Mouse (Mus musculus) embryo, embryonic 9.5 days (tissue): ENCODE results near the gene Ormdl3.

Source experiments
- DNase-seq: peaks from one replicate; pipeline ENCODE4 v3.0.0-alpha.2; 2017; ENCODE audit errors: extremely low spot score

Gene Ormdl3

GRCm38 (mm10) chr11:98588833-98589281 lies 1.7 kb upstream of the Ormdl3 start:
- DNase-seq, result no peak

GRCm38 (mm10) chr11:98587684-98588546 lies 747 bp upstream of the Ormdl3 start:
- DNase-seq, result peak; percentile 81

GRCm38 (mm10) chr11:98586087-98586891 lies 879 bp downstream of the Ormdl3 start:
- DNase-seq, result no peak

GRCm38 (mm10) chr11:98584629-98585177 lies 2.5 kb downstream of the Ormdl3 start:
- no peak for DNase-seq

GRCm38 (mm10) chr11:98584146-98584545 lies 3.0 kb downstream of the Ormdl3 start:
- DNase-seq, result no peak

- DNase-seq, result no peak
Measured at GRCm38 (mm10) chr11:98583571-98583970, 3.6 kb downstream of the Ormdl3 start.

- no peak for DNase-seq
Measured at GRCm38 (mm10) chr11:98583265-98583552, 4.0 kb downstream of the Ormdl3 start.

GRCm38 (mm10) chr11:98582551-98583264 lies 4.5 kb downstream of the Ormdl3 start:
- no peak for DNase-seq

GRCm38 (mm10) chr11:98582030-98582388 lies 5.2 kb downstream of the Ormdl3 start:
- no peak for DNase-seq

- no peak for DNase-seq
Measured at GRCm38 (mm10) chr11:98581286-98582029, 5.7 kb downstream of the Ormdl3 start.

GRCm38 (mm10) chr11:98580301-98581121 lies 6.7 kb downstream of the Ormdl3 start:
- no peak for DNase-seq

GRCm38 (mm10) chr11:98577776-98578175 lies 9.4 kb downstream of the Ormdl3 start:
- no peak for DNase-seq

- no peak for DNase-seq
Measured at GRCm38 (mm10) chr11:98569461-98569860, 17.7 kb downstream of the Ormdl3 start.

- no peak for DNase-seq
Measured at GRCm38 (mm10) chr11:98568326-98568725, 18.8 kb downstream of the Ormdl3 start.

GRCm38 (mm10) chr11:98563921-98564414 lies 23.2 kb downstream of the Ormdl3 start:
- DNase-seq, result no peak

- no peak for DNase-seq
Measured at GRCm38 (mm10) chr11:98563025-98563424, 24.1 kb downstream of the Ormdl3 start.

- DNase-seq, result no peak
Measured at GRCm38 (mm10) chr11:98560942-98561341, 26.2 kb downstream of the Ormdl3 start.

- no peak for DNase-seq
Measured at GRCm38 (mm10) chr11:98555124-98555700, 32.0 kb downstream of the Ormdl3 start.

GRCm38 (mm10) chr11:98553966-98554365 lies 33.2 kb downstream of the Ormdl3 start:
- DNase-seq, result no peak
